Mouse (Mus musculus) midbrain, postnatal 0 days (tissue): Measurements from ENCODE around the gene Mras. TPM values are rescaled to one million over a fixed set of nuclear protein-coding genes. Genes with fewer than 3 reads are reported as not detected.

Source experiments
- ATAC-seq: fragments of 200-750 bp; cut with Nextera tagmentation; 2 replicates; pipeline ENCODE4 v1.8.0; 2017; ENCODE audit warnings: moderate number of reproducible peaks, mild to moderate bottlenecking, moderate TSS enrichment, moderate library complexity; ENCODE audit not compliant: low FRiP score
- DNase-seq: peaks from one replicate; pipeline ENCODE4 v3.0.0-alpha.2; 2015; ENCODE audit warnings: low spot score
- H3K27ac ChIP-seq: fragments of 300-500 bp; sonication (generic); 2 replicates; pipeline ENCODE4 v1.5.1; 2014; ENCODE audit warnings: low read depth, mild to moderate bottlenecking, low read length, mixed read lengths
- H3K27me3 ChIP-seq: fragments of 300-500 bp; sonication (generic); 2 replicates; pipeline ENCODE4 v1.6.1; 2014; ENCODE audit warnings: low read length, control low read depth, mixed read lengths; ENCODE audit not compliant: insufficient read depth
- H3K36me3 ChIP-seq: fragments of 300-500 bp; sonication (generic); 2 replicates; pipeline ENCODE4 v1.6.1; 2014; ENCODE audit warnings: low read length, control low read depth, mixed read lengths; ENCODE audit not compliant: insufficient read depth
- H3K4me1 ChIP-seq: fragments of 300-500 bp; sonication (generic); 2 replicates; pipeline ENCODE4 v1.6.1; 2014; ENCODE audit warnings: mild to moderate bottlenecking, control low read depth, antibody characterized with exemption, low read length, mixed read lengths; ENCODE audit not compliant: insufficient read depth
- H3K4me2 ChIP-seq: fragments of 300-500 bp; sonication (generic); 2 replicates; pipeline ENCODE4 v1.6.1; 2014; ENCODE audit warnings: low read depth, mild to moderate bottlenecking, low read length, mixed read lengths; ENCODE audit not compliant: poor library complexity, severe bottlenecking
- H3K4me3 ChIP-seq: fragments of 300-500 bp; sonication (generic); 2 replicates; pipeline ENCODE4 v1.5.1; 2014; ENCODE audit warnings: low read depth, mild to moderate bottlenecking, low read length, moderate library complexity
- H3K9ac ChIP-seq: fragments of 300-500 bp; sonication (generic); replicated peaks from 2 replicates; pipeline ENCODE4 v1.6.1; 2014; ENCODE audit warnings: mild to moderate bottlenecking, low read length, moderate library complexity, mixed read lengths; ENCODE audit not compliant: poor library complexity, severe bottlenecking
- H3K9me3 ChIP-seq: fragments of 300-500 bp; sonication (generic); 2 replicates; pipeline ENCODE4 v1.6.1; 2016; ENCODE audit warnings: low read length, control low read depth
- CTCF ChIP-seq: IDR thresholded peaks from 2 replicates; pipeline ENCODE4 v1.5.1; 2016; ENCODE audit warnings: antibody characterized with exemption, mild to moderate bottlenecking
- WGBS: fragments of 180-500 bp; shearing (Covaris S2); extraction: QIAGEN DNeasy Blood & Tissue Kit; methylation state at CpG from one replicate; pipeline ENCODE4 v1.1.7; 2014; 5-methylcytosine and 5-hydroxymethylcytosine counted together
- polyA plus RNA-seq: library from polyadenylated mRNA; unstranded; fragments of >200 nt; fragmentation: Nextera tagmentation; extraction: Ambion mirVana; gene quantifications from 2 replicates; pipeline ENCODE4 v1.2.1, GENCODE M21; 2015
- total RNA-seq: library from RNA; depleted of rRNA; stranded (reverse); fragments of >200 nt; gene quantifications from 2 replicates; pipeline ENCODE4 v1.2.3, GENCODE M21; 2014

The Mras gene
- total and polyA plus RNA-seq, 2 experiments from 2014 or later, result 72.6 to 92.9 TPM

DNA sequence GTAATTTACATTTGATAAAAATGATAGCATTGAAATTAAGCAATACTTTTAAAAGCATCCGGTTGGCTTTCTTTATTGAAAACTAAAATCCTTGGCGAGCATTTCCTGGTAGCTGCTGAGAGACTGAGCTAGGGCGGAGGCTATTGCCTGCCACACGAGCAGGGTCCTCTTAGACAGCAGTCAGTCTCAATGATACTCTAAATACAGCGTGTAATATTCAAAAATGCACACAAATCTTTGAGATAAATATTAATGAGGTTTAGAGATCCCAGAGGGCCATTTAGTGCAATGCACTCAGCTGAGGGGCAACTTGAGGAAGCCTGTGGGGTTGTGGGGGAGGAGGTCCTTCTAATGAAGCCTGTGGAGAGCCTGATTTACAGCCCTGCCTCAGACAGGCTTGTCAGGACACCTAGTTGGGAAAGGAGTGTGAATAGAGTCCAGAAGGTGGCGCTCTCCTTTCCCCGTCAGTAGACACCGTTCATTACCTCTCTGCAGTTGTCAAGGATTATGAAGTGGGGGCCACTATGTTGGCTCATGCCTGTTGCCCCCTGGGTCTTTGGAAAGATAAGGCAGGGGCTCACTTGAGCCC, 7.5 kb upstream of the Mras start:
- Histone ChIP-seq H3K27me3 (no peaks in the 10 kb centered on the region), H3K4me3 (no peak overlapping the region), H3K9me3 (no peaks in the 10 kb centered on the region), H3K4me1 (0 out of 2 replicates have a peak, but pooled peaks cover 5% of the 10 kb centered on the region), H3K4me2 (no peak overlapping the region), H3K36me3 (no peaks in the 10 kb centered on the region), H3K27ac (no peak overlapping the region), H3K9ac (no peak overlapping the region)
- WGBS, result 25% methylated on average over 8 of the region's 8 CpGs
- ATAC-seq, result peak; percentile 31; the same call in 1 of the 2 replicates
- peak; percentile 68 for TF ChIP-seq CTCF
- no peak for DNase-seq

DNA sequence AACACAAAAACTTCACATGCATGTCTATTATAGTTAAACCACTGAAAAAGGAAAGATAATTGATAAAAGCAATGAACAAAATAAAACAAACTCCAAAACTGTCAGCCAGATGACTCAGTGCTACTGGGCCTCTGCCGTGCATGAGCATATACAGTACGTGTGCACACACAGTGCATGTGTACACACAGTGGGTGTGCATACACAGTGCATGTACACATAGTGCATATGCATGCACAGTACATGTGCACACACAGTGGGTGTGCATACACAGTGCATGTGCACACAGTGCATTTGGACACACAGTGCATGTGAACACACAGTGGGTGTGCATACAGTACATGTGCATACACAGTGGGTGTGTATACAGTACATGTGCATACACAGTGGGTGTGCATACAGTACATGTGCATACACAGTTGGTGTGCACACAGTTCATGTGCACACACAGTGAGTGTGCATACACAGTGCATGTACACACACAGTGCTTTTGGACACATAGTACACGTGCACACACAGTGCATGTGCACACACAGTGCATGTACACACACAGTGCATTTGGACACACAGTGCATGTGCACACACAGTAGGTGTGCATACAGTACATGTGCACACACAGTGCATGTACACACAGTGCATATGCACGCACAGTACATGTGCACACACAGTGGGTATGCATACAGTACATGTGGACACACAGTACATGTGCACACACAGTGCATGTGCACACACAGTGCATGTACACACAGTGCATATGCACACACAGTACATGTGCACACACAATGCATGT, 4.7 kb upstream of the Mras start:
- Histone ChIP-seq H3K27me3 (no peaks in the 10 kb centered on the region), H3K9me3 (no peaks in the 10 kb centered on the region), H3K4me3 (no peak overlapping the region), H3K9ac (no peak overlapping the region), H3K36me3 (no peaks in the 10 kb centered on the region), H3K4me2 (no peak overlapping the region), H3K27ac (no peak overlapping the region), H3K4me1 (peaks cover 10% of the 10 kb centered on the region; the same call in 1 of the 2 replicates)
- WGBS, result 92% methylated on average over 4 of the region's 4 CpGs
- TF ChIP-seq CTCF, result no peak
- no peak for DNase-seq
- ATAC-seq, result no peak

DNA sequence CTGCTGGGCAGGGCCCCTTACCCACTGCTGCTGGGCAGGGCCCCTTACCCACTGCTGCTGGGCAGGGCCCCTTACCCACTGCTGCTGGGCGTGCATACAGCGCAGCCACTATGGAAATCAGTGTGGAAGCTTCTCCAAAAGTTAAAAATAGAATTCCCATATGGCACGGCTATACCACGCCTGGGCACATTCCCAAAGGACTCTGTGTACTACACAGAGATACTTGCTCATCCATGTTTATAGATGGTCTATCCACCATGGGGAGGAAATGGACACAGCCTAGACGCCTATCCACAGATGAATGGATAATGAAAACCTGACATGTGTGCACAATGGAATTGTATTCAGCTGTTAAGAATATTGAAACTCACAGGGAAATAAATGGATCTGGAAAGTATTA, 3.8 kb upstream of the Mras start:
- no peak for TF ChIP-seq CTCF
- DNase-seq, result no peak

DNA sequence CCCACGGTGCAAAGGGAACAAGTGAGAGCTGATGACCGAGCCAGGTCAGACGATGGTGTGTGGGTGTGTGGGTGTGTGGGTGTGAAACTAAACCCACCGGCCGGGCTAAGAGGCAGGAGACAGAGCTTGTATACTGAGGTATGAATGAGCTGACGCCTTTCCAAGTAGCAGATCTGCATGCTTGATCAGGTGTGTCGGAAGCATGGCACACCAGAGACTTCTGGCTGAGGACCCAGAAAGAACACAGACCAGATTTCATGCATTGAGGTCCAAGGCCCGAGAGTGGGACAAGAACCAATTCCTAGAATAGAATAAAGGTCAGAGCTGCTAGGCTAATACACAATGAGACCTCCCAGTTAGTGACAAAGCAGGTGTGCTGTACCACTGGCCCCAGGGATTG, 1.9 kb upstream of the Mras start:
- Histone ChIP-seq H3K4me3 (no peak overlapping the region), H3K9me3 (no peaks in the 10 kb centered on the region), H3K27ac (no peak overlapping the region), H3K36me3 (no peaks in the 10 kb centered on the region), H3K9ac (no peak overlapping the region), H3K4me1 (peaks cover 14% of the 10 kb centered on the region; the same call in 1 of the 2 replicates), H3K4me2 (no peak overlapping the region), H3K27me3 (no peaks in the 10 kb centered on the region)
- ATAC-seq, result no peak
- no peak for DNase-seq
- no peak for TF ChIP-seq CTCF
- 75% methylated on average over 8 of the region's 8 CpGs for WGBS

More for the DNA sequence above, 3.8 kb upstream of the Mras start:
- no peak for ATAC-seq
- Histone ChIP-seq H3K27ac (no peak overlapping the region), H3K9me3 (no peaks in the 10 kb centered on the region), H3K9ac (no peak overlapping the region), H3K4me2 (no peak overlapping the region), H3K4me1 (peaks cover 10% of the 10 kb centered on the region; the same call in 1 of the 2 replicates), H3K36me3 (no peaks in the 10 kb centered on the region), H3K27me3 (no peaks in the 10 kb centered on the region), H3K4me3 (no peak overlapping the region)
- WGBS, result 78% methylated on average over 5 of the region's 5 CpGs

DNA sequence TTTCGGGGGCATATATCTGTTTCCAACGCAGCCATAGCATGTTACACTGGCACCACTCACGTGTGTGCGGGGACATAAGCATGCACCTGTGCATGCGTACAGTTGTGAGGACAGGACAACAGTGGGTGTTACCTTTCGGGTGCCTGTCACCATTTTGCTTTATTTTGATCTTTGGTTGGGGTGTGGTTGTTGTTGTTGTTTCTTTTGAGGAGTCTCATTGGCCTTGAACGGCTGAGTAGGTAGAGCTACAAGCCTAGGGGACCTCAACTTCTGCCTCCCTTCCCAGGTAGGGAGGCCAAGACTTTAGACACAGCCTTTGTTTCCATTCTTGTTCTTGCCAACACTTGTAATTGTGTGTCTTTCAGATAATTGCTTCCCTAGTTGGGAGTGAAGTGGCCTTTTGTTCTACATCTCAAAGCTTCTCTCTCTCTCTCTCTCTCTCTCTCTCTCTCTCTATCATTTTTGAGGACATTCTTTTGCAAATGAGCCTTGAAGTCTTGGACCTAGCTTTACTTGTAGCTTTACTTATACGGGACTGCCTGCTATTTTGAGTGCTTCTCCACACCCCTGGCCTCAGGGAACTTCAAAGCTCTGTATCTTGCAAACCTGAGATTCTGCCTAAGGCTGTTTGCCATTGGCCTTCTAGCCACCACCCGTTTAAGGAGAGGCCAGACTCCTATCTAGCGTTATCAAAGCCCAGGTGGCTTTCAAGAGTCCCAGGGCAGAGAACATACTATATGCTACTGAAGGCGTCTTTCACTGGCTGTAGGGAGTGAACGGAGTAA, 792 bp upstream of the Mras start:
- Histone ChIP-seq H3K27me3 (no peaks in the 10 kb centered on the region), H3K9ac (no peak overlapping the region), H3K4me3 (peak overlapping the region; percentile 87; the same call in 1 of the 2 replicates), H3K9me3 (no peaks in the 10 kb centered on the region), H3K36me3 (no peaks in the 10 kb centered on the region), H3K4me2 (peak overlapping the region; percentile 92), H3K27ac (no peak overlapping the region), H3K4me1 (peaks cover 25% of the 10 kb centered on the region; the same call in 1 of the 2 replicates)
- WGBS, result 83% methylated on average over 12 of the region's 12 CpGs
- ATAC-seq (no peak), DNase-seq (no peak)
- TF ChIP-seq CTCF, result no peak
